Mouse (Mus musculus) gonadal fat pad, adult 2 months (tissue): Measurements from ENCODE around the gene Spef1. TPM values are rescaled to one million over a fixed set of nuclear protein-coding genes. Genes with fewer than 3 reads are reported as not detected.

Source experiments
- DNase-seq: peaks from one replicate; pipeline ENCODE4 v3.0.0-alpha.2; 2012; ENCODE audit warnings: low read depth
- polyA plus RNA-seq: library from polyadenylated mRNA; depleted of rRNA; stranded (reverse); fragments of >200 nt; gene quantifications from 2 replicates; pipeline ENCODE4 v1.2.3, GENCODE M21; 2012

Spef1 gene
- polyA plus RNA-seq, 1 experiment, result 4.3 TPM

- DNase-seq, result no peak
Observed at GRCm38 (mm10) chr2:131174700-131175099, 12.4 kb downstream of the Spef1 start.

GRCm38 (mm10) chr2:131172322-131172721 is 14.8 kb downstream of the Spef1 start:
- no peak for DNase-seq

GRCm38 (mm10) chr2:131171401-131172104 is 15.5 kb downstream of the Spef1 start:
- DNase-seq, result no peak

GRCm38 (mm10) chr2:131170936-131171335 is 16.1 kb downstream of the Spef1 start:
- no peak for DNase-seq

GRCm38 (mm10) chr2:131168914-131169313 is 18.2 kb downstream of the Spef1 start:
- no peak for DNase-seq

- no peak for DNase-seq
Observed at GRCm38 (mm10) chr2:131167984-131168383, 19.1 kb downstream of the Spef1 start.

- no peak for DNase-seq
Observed at GRCm38 (mm10) chr2:131166172-131166571, 20.9 kb downstream of the Spef1 start.

- no peak for DNase-seq
Observed at GRCm38 (mm10) chr2:131163924-131164323, 23.2 kb downstream of the Spef1 start.

- DNase-seq, result no peak
Observed at GRCm38 (mm10) chr2:131160671-131161111, 26.4 kb downstream of the Spef1 start.

DNA sequence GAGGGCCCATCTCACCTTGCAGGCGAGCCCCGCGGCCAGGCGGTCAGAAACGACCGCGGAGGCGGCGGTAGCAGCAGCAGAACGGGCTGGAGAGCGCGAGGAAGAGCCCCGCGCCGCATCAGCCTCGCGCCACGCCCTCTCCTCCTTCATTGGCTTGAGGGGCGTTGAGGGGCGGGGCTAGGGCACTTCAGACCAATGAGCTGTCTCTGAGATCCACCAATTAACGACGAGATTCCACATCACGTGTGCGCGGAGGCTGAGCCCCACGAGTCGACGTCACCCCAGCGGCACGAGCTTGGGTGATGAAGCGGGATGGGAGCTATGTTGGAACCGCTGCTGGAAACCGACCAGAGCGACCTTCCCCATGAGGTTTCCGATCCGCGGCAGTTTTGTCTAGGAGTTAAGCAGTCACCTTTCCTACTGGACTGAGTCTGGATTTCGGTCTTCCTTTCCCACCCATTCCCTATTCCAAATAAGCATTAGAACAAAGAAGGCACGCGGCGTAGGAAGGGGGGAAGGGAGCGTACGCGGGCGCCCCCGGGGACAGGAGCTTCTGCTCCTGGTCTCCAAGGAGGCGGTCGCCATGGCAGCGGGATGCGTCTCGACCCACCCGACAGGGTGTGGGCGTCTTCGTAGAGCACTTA is 27.0 kb downstream of the Spef1 start, which contains the start of gene 1700037H04Rik:
Gene 1700037H04Rik, minus strand, starts transcription at position 144 of the 644 bp plus-strand sequence.
- DNase-seq, result peak; percentile 69

DNA sequence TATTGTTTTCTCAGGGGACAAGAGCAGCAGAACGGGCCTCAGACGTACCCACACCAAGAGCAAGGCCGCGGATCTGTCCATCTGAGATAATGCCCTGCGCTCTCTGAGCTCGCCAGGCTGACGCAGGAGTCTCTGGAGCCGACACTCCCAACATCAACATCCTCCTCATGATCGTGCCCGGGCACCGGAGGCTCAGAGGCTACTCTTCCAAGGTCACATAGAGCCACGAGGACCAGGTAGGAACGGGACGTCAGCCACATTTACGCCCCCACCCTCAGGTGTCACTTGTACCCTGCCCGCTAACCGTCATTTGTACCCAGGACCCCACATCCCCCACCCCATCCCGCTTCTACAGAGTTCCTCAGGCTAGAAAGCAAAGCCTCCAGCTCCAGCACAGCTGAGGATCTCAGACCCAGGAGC is 27.6 kb downstream of the Spef1 start:
- no peak for DNase-seq

- no peak for DNase-seq
Observed at GRCm38 (mm10) chr2:131156987-131157386, 30.1 kb downstream of the Spef1 start.

DNA sequence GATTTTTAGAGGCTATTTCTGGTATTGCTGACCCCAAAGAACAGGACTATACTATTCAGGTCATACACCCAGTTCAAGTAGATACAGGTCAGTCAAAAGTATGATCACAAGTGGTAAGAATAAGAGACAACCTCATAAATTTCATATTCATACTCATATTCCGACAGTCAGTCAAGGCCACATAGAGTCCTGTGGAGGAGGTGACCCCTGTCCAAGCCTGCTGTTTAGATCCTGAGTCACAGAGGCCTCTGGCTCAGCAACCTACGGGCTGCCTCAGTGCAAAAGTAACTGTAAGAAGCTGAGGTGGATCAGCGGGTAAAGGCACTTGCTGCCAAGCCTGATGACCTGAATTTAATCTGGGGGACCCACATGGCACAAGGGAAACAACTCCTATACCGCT is 33.0 kb downstream of the Spef1 start:
- DNase-seq, result no peak

GRCm38 (mm10) chr2:131152166-131152730 is 34.8 kb downstream of the Spef1 start:
- no peak for DNase-seq

DNA sequence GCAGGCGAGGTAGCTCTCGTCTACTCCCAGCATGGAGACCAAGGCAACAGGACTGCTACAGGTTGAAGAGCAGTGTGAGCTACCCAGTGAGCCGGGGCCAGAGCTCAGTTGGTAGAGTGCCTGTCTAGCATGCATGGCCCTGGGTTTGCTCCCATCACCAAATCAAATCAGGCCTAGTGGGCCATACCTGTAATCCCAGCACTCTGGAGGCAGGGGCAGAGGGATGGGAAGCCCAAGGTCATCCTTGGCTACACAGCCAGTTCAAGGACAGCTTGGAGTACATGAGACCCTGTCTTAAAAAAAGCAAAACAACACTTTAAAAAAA is 37.9 kb downstream of the Spef1 start:
- no peak for DNase-seq

GRCm38 (mm10) chr2:131148353-131149253 is 38.5 kb downstream of the Spef1 start:
- DNase-seq, result no peak

DNA sequence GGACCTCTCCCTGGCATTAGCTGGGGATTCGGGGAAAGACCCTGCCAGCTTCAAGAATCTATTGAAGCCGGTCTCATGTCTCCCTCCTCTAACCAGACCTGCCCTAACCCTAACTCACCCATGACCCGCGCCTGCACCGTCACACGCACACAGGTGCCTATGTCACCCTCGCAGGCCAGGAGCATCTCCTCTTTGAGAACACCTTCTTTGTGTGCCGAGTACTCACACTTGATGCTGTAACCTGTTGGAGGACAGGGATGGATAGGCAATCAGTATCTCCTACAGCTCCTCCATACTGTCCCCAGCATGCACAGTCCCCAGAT is 40.1 kb downstream of the Spef1 start:
- DNase-seq, result no peak

DNA sequence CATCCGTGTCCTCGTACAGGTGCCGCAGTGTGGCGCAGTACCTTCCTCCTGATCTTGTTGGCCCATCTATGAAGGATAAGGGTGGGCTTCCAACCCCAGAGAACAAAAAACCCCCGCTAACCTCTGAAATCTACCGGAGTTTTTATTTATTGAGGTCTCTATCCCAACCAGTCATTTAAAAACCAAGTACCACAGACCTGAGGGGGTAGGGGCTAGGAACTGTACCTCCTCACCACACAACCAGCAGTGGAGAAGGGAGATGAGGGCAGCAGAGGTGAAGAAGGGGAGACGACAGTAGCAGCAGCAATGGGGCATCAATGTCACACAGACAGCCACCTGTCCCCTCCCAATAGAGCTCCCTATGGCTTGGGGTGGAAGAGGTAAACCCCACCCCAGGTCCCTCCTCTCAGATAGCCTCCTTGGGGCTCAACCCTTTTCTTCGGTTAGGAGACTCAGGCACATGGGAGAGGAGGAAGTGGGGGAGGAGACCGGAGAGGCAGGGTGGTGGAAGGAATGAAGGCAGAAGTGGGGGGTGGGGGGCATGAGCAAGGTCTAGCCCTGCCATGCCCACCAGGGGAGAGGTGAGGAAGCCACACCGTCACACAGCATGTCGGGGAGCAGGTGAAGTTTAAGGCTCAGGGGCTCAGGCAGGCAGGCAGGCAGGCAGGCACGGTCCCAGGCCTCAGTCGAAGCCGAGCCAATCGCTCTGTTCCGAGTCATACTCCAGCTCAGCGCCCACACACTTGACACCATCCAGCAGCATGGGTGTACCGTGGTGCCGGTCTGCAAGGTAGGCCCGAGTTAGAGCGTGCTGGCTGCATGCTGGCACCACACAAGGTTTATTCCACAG is 40.7 kb downstream of the Spef1 start:
- no peak for DNase-seq

DNA sequence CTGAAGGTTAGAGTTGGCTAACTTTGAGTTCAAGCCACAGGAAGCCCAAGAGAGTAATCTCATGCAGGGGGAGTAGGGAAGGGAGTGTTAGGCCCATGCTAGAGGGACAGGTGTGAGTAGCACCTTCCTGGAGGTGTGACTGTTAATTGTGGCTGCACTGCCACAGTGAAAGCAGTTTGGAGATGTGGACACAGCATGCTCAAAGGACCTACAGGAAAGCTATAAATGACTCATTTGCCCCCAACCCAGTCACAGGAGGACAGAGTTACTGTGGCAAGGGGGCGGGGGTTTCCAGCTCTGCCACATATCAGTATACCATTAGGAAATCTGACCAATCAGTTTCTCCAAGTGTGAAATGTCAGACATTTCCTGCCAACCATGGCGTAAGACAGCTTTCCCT is 41.5 kb downstream of the Spef1 start:
- DNase-seq, result no peak

GRCm38 (mm10) chr2:131145121-131145520 is 42.0 kb downstream of the Spef1 start:
- no peak for DNase-seq
